Mouse (Mus musculus): ENCODE data around the gene Esr1.

- TF ChIP-seq CTCF (IDR thresholded peaks at IDR 0.05; ENCODE audit: control insufficient read depth, insufficient read depth, insufficient replicate concordance, low read depth, low read length) (no peak), POLR2A (IDR thresholded peaks at IDR 0.05; ENCODE audit: control insufficient read depth, low read depth, low read length) (no peak)
These were observed 120.9 kb downstream of the Esr1 start for GRCm38 (mm10) chr10:4732328-4732727.
